Comparison of ENCODE assay signal across 8 mouse cellular contexts in genomic region chr11:103134221-103134620, GRCm38 (mm10). TPM values are rescaled to one million over a fixed set of nuclear protein-coding genes. Genes with fewer than 3 reads are reported as not detected.
A peak's percentile ranks its signal among the peaks of the same experiment; 100 is the strongest.
DNase-seq lines count a peak whose midpoint lies in the region; ATAC-seq and TF ChIP-seq lines count a peak whose summit lies in the region.

No protein-coding gene starts in this region.

- H3K9ac ChIP-seq in lung, embryonic 16.5 days (ENCODE audit: low read length), result peak overlapping the region; percentile 60; the same call in 1 of the 2 replicates
- H3K9ac ChIP-seq in hindbrain, embryonic 16.5 days (ENCODE audit: low read depth, low read length), result no peak overlapping the region
- no peak overlapping the region for H3K9ac ChIP-seq in neural tube, embryonic 13.5 days

- H3K4me3 ChIP-seq in cerebellum, adult 2 months (replicated peaks; ENCODE audit: insufficient read depth, low read depth, low read length), result peak overlapping the region; percentile 29
- H3K4me3 ChIP-seq in lung, embryonic 16.5 days (ENCODE audit: low read length), result no peak overlapping the region
- no peak overlapping the region for H3K4me3 ChIP-seq in hindbrain, embryonic 16.5 days (ENCODE audit: low read length)
- 0 out of 2 replicates have a peak overlapping the region, but pooled peaks have one; percentile 30 for H3K4me3 ChIP-seq in neural tube, embryonic 13.5 days

- peak overlapping the region; percentile 94 for H3K27ac ChIP-seq in cerebellum, adult 2 months (ENCODE audit: insufficient read depth, low read length)
- no peak overlapping the region for H3K27ac ChIP-seq in lung, embryonic 16.5 days (ENCODE audit: low read length)
- H3K27ac ChIP-seq in hindbrain, embryonic 16.5 days (ENCODE audit: low read depth, low read length), result no peak overlapping the region
- H3K27ac ChIP-seq in neural tube, embryonic 13.5 days (replicated peaks), result peak overlapping the region; percentile 78; the same call in 1 of the 2 replicates

- H3K36me3 ChIP-seq in lung, embryonic 16.5 days (ENCODE audit: control insufficient read depth, insufficient read depth, low read length), result peaks cover 8% of the 10 kb centered on the region; the same call in 1 of the 2 replicates
- 0 out of 2 replicates have a peak, but pooled peaks cover 9% of the 10 kb centered on the region for H3K36me3 ChIP-seq in hindbrain, embryonic 16.5 days (ENCODE audit: control insufficient read depth, insufficient read depth, low read length)
- peaks cover 12% of the 10 kb centered on the region for H3K36me3 ChIP-seq in neural tube, embryonic 13.5 days

- no peak for ATAC-seq in lung, embryonic 16.5 days (ENCODE audit: low read depth)
- no peak for ATAC-seq in hindbrain, embryonic 16.5 days
- ATAC-seq in neural tube, embryonic 13.5 days (ENCODE audit: low read depth), result no peak
- no peak for ATAC-seq in granulocyte monocyte progenitor cell, adult 5-6 weeks (replicated peaks; ENCODE audit: poor library complexity, severe bottlenecking)
- ATAC-seq in frontal cortex, adult (ENCODE audit: low TSS enrichment), result no peak

- 39% methylated on average over 3 of the region's 3 CpGs for WGBS in cerebellum, adult 2 months
- 68% methylated on average over 3 of the region's 3 CpGs for WGBS in lung, embryonic 16.5 days
- 78% methylated on average over 3 of the region's 3 CpGs for WGBS in hindbrain, embryonic 16.5 days
- 74% methylated on average over 3 of the region's 3 CpGs for WGBS in neural tube, embryonic 13.5 days

- no peak overlapping the region for H3K4me2 ChIP-seq in lung, embryonic 16.5 days (ENCODE audit: low read depth, low read length)
- peak overlapping the region; percentile 64 for H3K4me2 ChIP-seq in hindbrain, embryonic 16.5 days (ENCODE audit: low read length)
- peak overlapping the region; percentile 54 for H3K4me2 ChIP-seq in neural tube, embryonic 13.5 days

- no peaks in the 10 kb centered on the region for H3K9me3 ChIP-seq in lung, embryonic 16.5 days (ENCODE audit: control insufficient read depth, low read length)
- H3K9me3 ChIP-seq in hindbrain, embryonic 16.5 days (ENCODE audit: control insufficient read depth, low read length), result no peaks in the 10 kb centered on the region
- H3K9me3 ChIP-seq in neural tube, embryonic 13.5 days, result no peaks in the 10 kb centered on the region

- peaks cover 20% of the 10 kb centered on the region for H3K4me1 ChIP-seq in cerebellum, adult 2 months (ENCODE audit: control insufficient read depth, insufficient read depth, low read length)
- peaks cover 19% of the 10 kb centered on the region for H3K4me1 ChIP-seq in lung, embryonic 16.5 days (replicated peaks; ENCODE audit: control insufficient read depth, insufficient read depth, low read length)
- H3K4me1 ChIP-seq in hindbrain, embryonic 16.5 days (ENCODE audit: control insufficient read depth, insufficient read depth, low read depth, low read length), result peaks cover 21% of the 10 kb centered on the region
- peaks cover 55% of the 10 kb centered on the region for H3K4me1 ChIP-seq in neural tube, embryonic 13.5 days (replicated peaks)

- TF ChIP-seq CTCF in cerebellum, adult 2 months (IDR thresholded peaks at IDR 0.05; ENCODE audit: borderline replicate concordance, insufficient read depth, low read depth, low read length), result no peak

- H3K27me3 ChIP-seq in cerebellum, adult 2 months (ENCODE audit: control insufficient read depth, insufficient read depth, low read length), result no peaks in the 10 kb centered on the region
- H3K27me3 ChIP-seq in lung, embryonic 16.5 days (ENCODE audit: control insufficient read depth, insufficient read depth, low read depth, low read length), result no peaks in the 10 kb centered on the region
- no peaks in the 10 kb centered on the region for H3K27me3 ChIP-seq in hindbrain, embryonic 16.5 days (replicated peaks; ENCODE audit: control insufficient read depth, insufficient read depth, low read length)
- H3K27me3 ChIP-seq in neural tube, embryonic 13.5 days, result no peaks in the 10 kb centered on the region

- TF ChIP-seq POLR2A in cerebellum, adult 2 months (IDR thresholded peaks at IDR 0.05; ENCODE audit: borderline replicate concordance, insufficient read depth, low read length), result no peak

- DNase-seq in cerebellum, adult 2 months, result peak; percentile 37 to 57
- no peak for DNase-seq in cerebellum, adult 11 months
- DNase-seq in lung, postnatal 25 days (ENCODE audit: low spot score), result no peak

RNA-seq across cellular contexts. Expression of gene Hexim2, which starts 2.0 kb away (rescaled TPM):
- 20.9 and 23.0 TPM in 2 replicates for polyA plus RNA-seq in cerebellum, adult 2 months (2012; rRNA removed)
- polyA plus RNA-seq in lung, embryonic 16.5 days (2015; fragmentation: Nextera tagmentation; extraction: Ambion mirVana), result 8.7 and 10.1 TPM in 2 replicates
- 27.7 and 30.2 TPM in 2 replicates for polyA plus RNA-seq in hindbrain, embryonic 16.5 days (2015; fragmentation: Nextera tagmentation; extraction: Ambion mirVana)
- 17.3 and 17.6 TPM in 2 replicates for polyA plus RNA-seq in neural tube, embryonic 13.5 days (2015; fragmentation: Nextera tagmentation; extraction: Ambion mirVana)
- 2.6 and 6.4 TPM in 2 replicates for total RNA-seq in granulocyte monocyte progenitor cell, adult 5-6 weeks (2014; fragmentation: Nextera tagmentation)
- total RNA-seq in granulocyte monocyte progenitor cell, adult 5-6 weeks (2017), result 1.3 and 3.4 TPM in 2 replicates

RNA-seq across cellular contexts. Expression of gene Hexim1, which starts 18.2 kb away (rescaled TPM):
- 25.5 and 28.8 TPM in 2 replicates for polyA plus RNA-seq in cerebellum, adult 2 months (2012; rRNA removed)
- polyA plus RNA-seq in lung, embryonic 16.5 days (2015; fragmentation: Nextera tagmentation; extraction: Ambion mirVana), result 4.6 and 5.2 TPM in 2 replicates
- 4.1 and 4.7 TPM in 2 replicates for polyA plus RNA-seq in hindbrain, embryonic 16.5 days (2015; fragmentation: Nextera tagmentation; extraction: Ambion mirVana)
- polyA plus RNA-seq in neural tube, embryonic 13.5 days (2015; fragmentation: Nextera tagmentation; extraction: Ambion mirVana), result 3.6 and 3.9 TPM in 2 replicates
- 9.7 and 13.5 TPM in 2 replicates for total RNA-seq in granulocyte monocyte progenitor cell, adult 5-6 weeks (2014; fragmentation: Nextera tagmentation)
- 28.7 and 31.0 TPM in 2 replicates for total RNA-seq in granulocyte monocyte progenitor cell, adult 5-6 weeks (2017)

RNA-seq across cellular contexts. Expression of gene Acbd4, which starts 32.7 kb away (rescaled TPM):
- 60.4 and 61.5 TPM in 2 replicates for polyA plus RNA-seq in cerebellum, adult 2 months (2012; rRNA removed)
- polyA plus RNA-seq in lung, embryonic 16.5 days (2015; fragmentation: Nextera tagmentation; extraction: Ambion mirVana), result 22.8 and 28.7 TPM in 2 replicates
- polyA plus RNA-seq in hindbrain, embryonic 16.5 days (2015; fragmentation: Nextera tagmentation; extraction: Ambion mirVana), result 14.2 and 16.4 TPM in 2 replicates
- polyA plus RNA-seq in neural tube, embryonic 13.5 days (2015; fragmentation: Nextera tagmentation; extraction: Ambion mirVana), result 8.5 and 9.9 TPM in 2 replicates
- 4.8 and 9.6 TPM in 2 replicates for total RNA-seq in granulocyte monocyte progenitor cell, adult 5-6 weeks (2014; fragmentation: Nextera tagmentation)
- total RNA-seq in granulocyte monocyte progenitor cell, adult 5-6 weeks (2017), result 5.8 and 10.7 TPM in 2 replicates

RNA-seq across cellular contexts. Expression of gene Plcd3, which starts 32.8 kb away (rescaled TPM):
- 11.8 and 13.1 TPM in 2 replicates for polyA plus RNA-seq in cerebellum, adult 2 months (2012; rRNA removed)
- 3.1 and 3.3 TPM in 2 replicates for polyA plus RNA-seq in lung, embryonic 16.5 days (2015; fragmentation: Nextera tagmentation; extraction: Ambion mirVana)
- polyA plus RNA-seq in hindbrain, embryonic 16.5 days (2015; fragmentation: Nextera tagmentation; extraction: Ambion mirVana), result 4.7 and 4.9 TPM in 2 replicates
- 0.98 and 1.6 TPM in 2 replicates for polyA plus RNA-seq in neural tube, embryonic 13.5 days (2015; fragmentation: Nextera tagmentation; extraction: Ambion mirVana)
- 0.41 TPM in 1 of 2 replicates, not detected in the other for total RNA-seq in granulocyte monocyte progenitor cell, adult 5-6 weeks (2014; fragmentation: Nextera tagmentation)
- total RNA-seq in granulocyte monocyte progenitor cell, adult 5-6 weeks (2017), result 3.2 TPM in 1 of 2 replicates, not detected in the other

RNA-seq across cellular contexts. Expression of gene Fmnl1, which starts 36.7 kb away (rescaled TPM):
- polyA plus RNA-seq in cerebellum, adult 2 months (2012; rRNA removed), result 63.7 and 71.1 TPM in 2 replicates
- 2.9 and 3.0 TPM in 2 replicates for polyA plus RNA-seq in lung, embryonic 16.5 days (2015; fragmentation: Nextera tagmentation; extraction: Ambion mirVana)
- polyA plus RNA-seq in hindbrain, embryonic 16.5 days (2015; fragmentation: Nextera tagmentation; extraction: Ambion mirVana), result 7.6 and 8.6 TPM in 2 replicates
- polyA plus RNA-seq in neural tube, embryonic 13.5 days (2015; fragmentation: Nextera tagmentation; extraction: Ambion mirVana), result 3.0 and 4.2 TPM in 2 replicates
- 58.4 and 94.0 TPM in 2 replicates for total RNA-seq in granulocyte monocyte progenitor cell, adult 5-6 weeks (2014; fragmentation: Nextera tagmentation)
- 21.3 and 31.0 TPM in 2 replicates for total RNA-seq in granulocyte monocyte progenitor cell, adult 5-6 weeks (2017)

Comparison
In these comparisons a context has a peak if more than half of its experiments do, and no peak if none do; other contexts are left out.
1. DNase-seq: peak in cerebellum, adult 2 months (2 of 2); none in cerebellum, adult 11 months (single experiment) and lung, postnatal 25 days (single experiment).
2. H3K27ac ChIP-seq: peak in cerebellum, adult 2 months (single experiment) and neural tube, embryonic 13.5 days (single experiment); none in lung, embryonic 16.5 days (single experiment) and hindbrain, embryonic 16.5 days (single experiment).
3. H3K4me3 ChIP-seq: peak in cerebellum, adult 2 months (single experiment) and neural tube, embryonic 13.5 days (single experiment); none in lung, embryonic 16.5 days (single experiment) and hindbrain, embryonic 16.5 days (single experiment).